Mouse (Mus musculus) ES-CJ7 (cell line): Measurements from ENCODE around the gene Actn3.

ENCODE experiments used
- DNase-seq: peaks from one replicate; pipeline ENCODE4 v3.0.0; 2011; ENCODE audit warnings: low read depth, low spot score

Actn3 gene

DNA sequence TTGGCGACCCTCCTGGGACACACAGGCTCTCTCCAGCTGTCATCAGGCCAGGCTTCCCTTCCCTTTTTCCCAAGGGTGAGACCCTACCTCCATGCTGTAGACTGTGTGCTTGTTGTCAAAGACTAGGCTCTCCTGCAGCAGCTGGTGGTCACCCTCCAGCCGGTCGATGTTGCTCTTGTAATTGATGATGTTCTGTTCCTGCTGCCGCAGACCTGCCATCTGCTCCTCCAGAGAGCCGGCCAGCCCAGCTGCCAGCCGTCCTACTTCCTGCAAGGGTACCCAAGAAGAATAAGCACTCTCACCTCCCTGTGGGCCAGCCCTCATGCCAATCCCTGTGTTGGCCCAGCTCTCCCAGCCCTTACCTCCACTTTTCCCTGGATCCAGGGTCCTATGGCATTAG lies 14.7 kb downstream of the Actn3 start:
- no peak for DNase-seq

DNA sequence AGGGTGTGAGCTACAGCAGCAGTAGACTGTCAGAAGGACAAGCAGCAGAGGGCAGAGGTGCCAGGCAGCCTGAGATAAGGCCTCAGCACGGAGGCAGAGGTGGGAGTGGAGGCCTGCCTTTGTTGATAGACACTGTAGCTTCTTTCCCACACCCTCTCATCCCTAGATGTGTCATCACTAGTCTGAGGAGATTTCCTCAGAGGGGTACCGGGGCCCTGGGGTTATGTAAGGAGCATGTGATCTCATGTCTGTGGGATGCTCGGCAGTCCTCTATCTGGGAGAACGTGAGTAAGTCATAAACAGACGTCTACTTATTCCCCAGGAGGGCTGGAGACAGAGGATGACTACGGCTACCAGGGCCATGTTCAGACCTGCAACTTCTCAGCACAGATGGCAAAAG lies 18.6 kb downstream of the Actn3 start:
- no peak for DNase-seq

DNA sequence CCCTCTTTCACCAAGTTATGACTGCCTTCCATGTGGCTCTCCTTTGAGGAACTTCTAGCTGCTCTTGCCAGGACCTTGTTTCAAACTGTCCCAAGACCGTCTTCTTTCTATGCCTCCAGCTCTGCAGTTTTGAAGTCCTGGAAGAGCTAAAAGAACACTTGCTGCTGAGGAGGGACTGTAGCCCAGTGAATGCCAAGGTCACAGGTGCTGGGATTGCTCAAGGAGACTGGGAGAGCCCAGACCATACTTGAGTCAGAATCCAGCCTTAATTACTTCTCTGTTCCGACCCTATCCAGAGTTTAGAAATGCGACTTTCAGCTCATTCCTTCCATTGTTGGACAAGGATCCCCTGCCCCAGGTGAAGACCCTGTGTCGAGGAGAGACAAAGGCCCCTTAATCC lies 21.8 kb downstream of the Actn3 start:
- no peak for DNase-seq

GRCm38 (mm10) chr19:4855470-4855820 lies 22.3 kb downstream of the Actn3 start:
- no peak for DNase-seq

GRCm38 (mm10) chr19:4854552-4855469 lies 22.9 kb downstream of the Actn3 start, which contains the start of gene Ctsf:
Gene Ctsf (plus strand): TSS chr19:4855130.
- DNase-seq, result peak; percentile 69

- DNase-seq, result peak; percentile 75
Observed at GRCm38 (mm10) chr19:4850281-4850680, 27.4 kb downstream of the Actn3 start.

- DNase-seq, result peak; percentile 95
Observed at GRCm38 (mm10) chr19:4849800-4850199, 27.9 kb downstream of the Actn3 start.

DNA sequence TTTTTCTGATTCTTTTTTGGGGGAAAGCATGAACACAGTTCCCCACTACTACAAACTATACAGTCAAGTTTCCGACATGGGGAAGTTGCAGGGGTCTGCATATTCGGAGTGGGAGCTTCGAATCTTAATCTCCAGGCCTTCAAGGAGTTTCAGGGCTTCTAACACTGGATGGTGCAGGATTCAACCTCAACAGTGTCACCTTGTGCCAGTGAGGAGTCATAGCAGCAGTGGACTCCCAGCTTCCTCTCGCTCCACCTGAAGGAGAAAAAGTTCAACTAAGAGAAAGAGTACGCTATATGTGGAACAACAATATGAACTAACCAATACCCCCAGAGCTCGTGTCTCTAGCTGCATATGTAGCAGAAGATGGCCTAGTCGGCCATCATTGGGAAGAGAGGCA lies 30.2 kb downstream of the Actn3 start:
- DNase-seq, result peak; percentile 82

- no peak for DNase-seq
Observed at GRCm38 (mm10) chr19:4845846-4846245, 31.9 kb downstream of the Actn3 start.

GRCm38 (mm10) chr19:4842611-4843010 lies 35.1 kb downstream of the Actn3 start:
- DNase-seq, result no peak

DNA sequence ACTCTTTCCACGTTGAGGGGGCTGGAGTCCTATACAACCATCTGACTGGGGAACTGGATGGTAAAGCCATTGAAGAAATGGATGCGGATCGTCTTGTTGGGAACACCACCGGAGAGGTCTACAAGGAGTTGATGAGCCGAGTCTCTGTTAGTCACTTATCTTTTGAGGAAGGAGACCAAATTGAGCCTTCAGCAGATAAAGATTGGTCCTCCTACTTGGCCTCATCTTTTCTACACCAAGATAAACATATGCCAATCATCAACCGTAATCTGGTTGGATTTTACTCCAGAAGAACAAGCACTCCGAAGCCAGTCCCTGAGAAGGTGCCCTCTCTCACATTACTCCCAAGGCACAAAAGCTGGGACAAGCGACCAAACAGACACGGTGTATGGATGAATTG lies 36.9 kb downstream of the Actn3 start:
- no peak for DNase-seq

DNA sequence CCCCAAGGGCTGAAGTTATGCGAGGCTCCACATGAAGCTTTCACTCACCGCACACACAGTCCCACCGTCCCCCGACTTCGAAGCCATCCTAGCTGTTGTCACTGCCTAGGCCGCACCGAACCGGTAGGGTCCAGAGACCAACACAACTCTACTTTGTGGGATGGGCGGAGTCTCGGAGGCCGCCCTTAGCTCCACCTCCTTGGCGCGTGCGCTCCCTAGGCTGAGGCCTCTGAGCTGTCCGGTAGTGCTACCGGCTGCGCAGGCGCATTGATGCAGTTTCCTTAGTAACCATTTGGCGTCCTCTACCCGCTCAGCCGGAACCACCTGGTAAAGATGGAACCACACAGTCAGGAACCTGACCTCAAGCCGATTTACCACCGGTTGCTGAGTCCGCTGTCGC lies 38.6 kb downstream of the Actn3 start, which contains the start of the genes Ccs and Ccdc87:
Gene Ccs, minus strand, starts transcription at position 184 of the 400 bp plus-strand sequence.
Gene Ccdc87, plus strand, starts transcription at position 218 of the 400 bp plus-strand sequence.
- DNase-seq, result peak; percentile 98

GRCm38 (mm10) chr19:4838526-4839140 lies 39.1 kb downstream of the Actn3 start:
- DNase-seq, result no peak

GRCm38 (mm10) chr19:4837049-4837448 lies 40.7 kb downstream of the Actn3 start:
- DNase-seq, result no peak

DNA sequence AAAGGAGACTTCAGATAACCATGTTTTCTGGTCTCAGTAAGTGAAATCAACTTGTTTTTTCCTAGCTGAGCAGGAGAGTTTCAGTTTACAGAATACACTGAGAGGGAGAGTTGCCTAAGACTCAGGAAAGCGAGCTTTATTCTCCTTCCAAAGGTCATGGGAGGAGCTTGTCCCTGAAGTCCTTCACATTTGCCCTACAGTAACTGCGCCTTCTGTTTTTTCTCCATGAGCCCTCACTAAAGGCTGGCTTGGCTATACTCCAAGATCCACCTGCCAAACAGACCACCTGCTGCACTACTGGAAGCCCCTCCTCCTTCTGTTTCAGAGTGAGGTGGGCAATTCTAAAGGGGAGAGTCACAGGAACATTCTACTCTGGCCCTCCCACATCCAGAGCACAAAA lies 41.6 kb downstream of the Actn3 start:
- peak; percentile 55 for DNase-seq

DNA sequence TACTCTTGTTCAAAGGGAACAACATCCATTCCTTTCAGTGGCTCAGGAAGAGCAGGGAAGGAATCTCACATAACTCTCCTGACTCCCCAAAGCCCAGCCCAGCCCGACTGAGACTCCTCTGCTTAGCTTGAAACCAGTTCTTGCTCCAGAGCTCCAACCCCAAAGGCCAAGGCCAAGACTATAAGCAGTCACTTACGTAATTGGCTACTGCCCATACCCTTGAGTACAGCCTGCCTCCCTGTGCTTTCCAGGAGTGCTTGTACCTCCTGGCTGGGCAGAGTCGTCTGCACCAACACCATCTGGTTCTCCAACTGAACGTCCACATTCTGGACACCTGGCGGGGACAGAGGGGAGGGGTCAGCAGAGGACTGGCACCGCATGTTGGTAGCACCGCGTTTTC lies 43.7 kb downstream of the Actn3 start:
- DNase-seq, result no peak

GRCm38 (mm10) chr19:4829156-4829555 lies 48.6 kb downstream of the Actn3 start:
- DNase-seq, result no peak

DNA sequence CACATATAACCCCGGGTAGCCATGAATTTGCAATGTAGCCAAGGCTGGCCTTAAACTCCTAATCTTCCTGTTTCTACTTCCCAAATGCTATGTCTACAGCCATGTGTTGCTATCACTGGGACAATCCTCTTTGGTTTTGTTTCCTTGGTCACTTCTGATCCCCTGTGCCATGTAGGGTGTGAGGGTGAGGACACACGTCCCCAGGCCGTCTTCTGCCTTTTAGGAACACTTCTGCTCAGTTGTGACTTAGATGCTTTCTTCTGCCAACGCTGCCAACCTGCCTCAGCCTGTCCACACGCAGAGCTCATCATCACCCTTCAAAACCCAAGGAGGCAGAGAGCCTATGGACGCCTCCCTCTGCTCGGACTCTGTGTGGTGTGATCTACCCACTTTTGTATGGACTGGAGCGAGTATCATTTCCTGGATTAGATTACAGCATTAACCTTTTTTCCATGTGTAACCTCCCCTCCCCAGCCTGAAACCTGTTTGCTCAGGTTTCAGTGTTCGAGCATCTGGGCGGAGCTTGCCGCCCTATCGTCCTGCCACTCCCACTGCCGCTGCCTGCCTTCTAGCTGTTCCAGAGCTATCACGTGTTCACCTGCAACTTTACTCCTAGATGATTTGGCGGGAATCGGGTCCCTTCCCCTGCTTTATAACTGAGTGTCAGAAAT lies 49.1 kb downstream of the Actn3 start:
- DNase-seq, result peak; percentile 85

- DNase-seq, result no peak
Observed at GRCm38 (mm10) chr19:4820678-4821303, 56.9 kb downstream of the Actn3 start.

DNA sequence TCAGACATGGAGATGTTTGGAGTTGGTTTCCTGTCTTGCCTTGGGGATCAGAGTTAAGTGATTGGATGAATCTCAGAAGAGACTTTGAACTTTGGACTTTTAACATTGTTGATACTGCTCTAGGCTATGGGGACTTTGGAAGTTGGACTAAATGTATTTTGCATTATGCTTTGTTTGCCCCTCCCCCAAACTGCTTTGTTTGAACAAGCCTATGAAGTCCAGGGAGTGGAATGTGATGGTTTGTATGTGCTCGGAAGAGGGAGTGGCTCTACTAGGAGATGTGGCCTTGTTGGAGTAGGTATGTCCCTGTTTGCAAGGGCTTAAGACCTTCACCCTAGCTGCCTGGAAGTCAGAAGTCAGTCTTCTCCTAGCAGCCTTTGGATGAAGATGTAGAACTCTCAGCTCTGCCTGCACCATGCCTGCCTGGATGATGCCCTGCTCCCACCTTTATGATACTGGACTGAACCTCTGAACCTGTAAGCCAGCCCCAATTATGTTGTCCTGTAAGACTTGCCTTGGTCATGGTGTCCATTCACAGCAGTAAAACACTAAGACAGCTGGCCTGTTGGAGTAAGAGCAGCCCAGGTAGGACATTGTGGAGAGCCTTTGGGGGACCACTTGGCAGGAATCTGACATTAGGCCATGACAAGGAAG lies 60.4 kb downstream of the Actn3 start:
- peak; percentile 51 for DNase-seq

DNA sequence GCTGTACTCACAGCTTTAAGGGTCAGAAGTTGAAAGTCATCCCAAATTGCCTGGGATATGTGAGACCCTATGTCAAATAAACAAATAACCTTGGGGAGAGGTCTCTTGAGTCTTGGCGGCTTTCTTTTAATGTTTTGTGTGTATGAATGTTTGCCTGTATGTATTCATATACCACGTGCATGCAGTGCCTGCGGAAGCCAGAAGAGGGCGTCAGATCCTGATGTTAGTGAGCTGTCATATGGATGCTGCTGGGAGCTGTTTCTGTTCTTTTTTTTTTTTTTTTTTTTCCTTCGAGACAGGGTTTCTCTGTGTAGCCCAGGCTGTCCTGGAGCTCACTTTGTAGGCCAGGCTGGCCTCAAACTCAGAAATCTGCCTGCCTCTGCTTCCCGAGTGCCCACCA lies 64.7 kb downstream of the Actn3 start:
- DNase-seq, result peak; percentile 86
